Mouse (Mus musculus) right cerebral cortex, adult 18-20 months (tissue): ENCODE measurements at regions not wholly inside any gene's neighbourhood (a gene's known extent, or its start where the extent isn't known, plus 50 kb on each side); places are given as distances from the start of the nearest gene placed in this dataset.

Source experiments
- DNase-seq: peaks from one replicate; pipeline ENCODE4 v3.0.0; 2022; ENCODE audit warnings: mixed read lengths

DNA sequence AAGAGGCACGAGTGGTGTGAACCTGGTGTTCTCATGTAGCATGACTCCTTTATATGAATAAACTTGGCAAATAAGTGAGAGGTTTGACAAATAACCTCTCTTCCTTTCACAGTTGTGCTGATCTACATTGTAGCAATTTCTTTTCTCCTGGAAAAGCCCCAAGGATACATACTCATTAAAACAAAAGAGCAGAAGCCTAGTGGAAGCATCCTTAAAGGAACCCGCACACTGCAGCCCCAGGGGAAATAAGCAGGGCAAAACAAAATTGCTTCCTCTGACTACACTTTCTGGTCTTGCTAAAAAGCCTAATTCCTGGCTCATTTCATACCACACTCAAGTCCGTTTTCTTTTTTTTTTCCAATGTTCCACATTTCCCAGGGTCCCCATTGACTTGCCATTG, 72.7 kb upstream of the Gm10184 start:
- no peak for DNase-seq

DNA sequence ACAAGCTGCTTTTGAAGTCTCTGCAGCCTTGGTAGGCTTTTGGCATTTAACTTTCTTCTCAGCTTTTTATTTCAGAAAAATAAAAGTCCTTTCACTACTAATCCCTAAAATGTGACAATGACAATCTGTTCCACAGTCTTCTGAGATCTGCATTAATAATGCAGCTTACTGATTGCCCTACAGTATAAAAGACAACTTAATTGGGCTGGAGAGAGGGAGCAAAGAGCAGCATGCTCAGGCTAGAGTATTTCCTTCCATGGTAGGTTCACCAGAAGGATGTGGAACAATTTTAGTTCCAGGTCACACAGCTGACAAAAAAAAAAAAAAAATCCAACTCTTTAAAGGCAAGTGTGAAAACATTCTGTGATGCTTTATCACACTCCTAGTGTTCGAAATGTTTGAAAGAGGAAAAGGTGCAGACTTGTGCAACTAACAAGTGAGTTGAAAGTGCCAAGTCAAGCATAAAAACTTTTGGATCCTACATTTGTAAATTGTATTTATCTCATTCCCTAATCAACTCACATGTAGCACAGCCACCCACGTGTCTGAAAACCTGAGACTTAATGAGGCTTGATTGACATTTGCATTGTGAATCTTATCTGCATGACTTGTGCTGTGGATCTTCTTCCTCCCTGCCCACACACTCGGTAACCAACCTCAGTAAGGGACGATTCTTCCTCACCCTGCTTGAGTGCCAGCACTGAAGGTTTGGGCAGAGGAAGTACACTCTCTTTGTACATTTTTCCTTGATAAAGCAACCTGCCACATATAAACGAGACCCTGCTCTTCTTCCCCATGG, 69.0 kb upstream of the Gm10184 start:
- DNase-seq: peak; percentile 3

- no peak for DNase-seq
Measured at GRCm38 (mm10) chr17:89963000-89963399, 52.8 kb upstream of the Gm10184 start.

DNA sequence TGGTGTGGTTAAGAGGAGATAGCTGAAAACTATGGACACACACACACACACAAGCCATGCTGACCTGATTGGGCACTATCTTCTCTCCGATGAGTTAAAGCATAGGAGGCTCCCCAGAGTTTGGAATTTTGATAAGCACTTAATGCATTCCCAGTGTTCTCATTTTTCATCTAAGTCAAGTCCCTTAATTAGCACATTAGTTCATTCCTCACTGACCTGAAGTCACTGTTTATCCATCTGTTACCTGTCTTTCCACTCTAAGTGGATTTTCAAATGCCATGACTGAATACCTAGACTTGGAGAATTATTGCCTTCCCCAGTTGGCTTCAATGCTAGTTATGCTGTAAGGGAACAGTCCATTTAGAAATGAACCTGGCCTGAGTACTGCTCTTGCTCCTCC, 51.2 kb upstream of the Gm10184 start:
- DNase-seq: no peak

DNA sequence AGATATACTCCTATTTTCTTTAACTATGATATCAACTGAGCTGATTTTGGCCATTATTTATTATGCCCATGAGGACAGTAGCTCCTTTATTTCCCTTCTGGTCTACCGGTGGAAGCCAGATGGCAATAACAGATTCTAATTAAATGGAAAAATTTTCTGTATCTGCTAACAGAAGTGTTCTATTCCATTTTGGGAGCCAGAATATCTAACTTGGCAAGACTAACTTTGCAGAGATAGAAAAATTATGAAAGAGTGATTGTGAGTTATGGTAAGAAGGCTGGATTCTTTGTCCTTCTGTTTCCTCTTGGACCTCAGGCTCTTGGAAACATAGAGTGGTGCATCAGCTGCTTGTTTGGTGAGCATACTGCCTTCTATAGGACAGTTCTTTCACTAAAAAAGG, 50.1 kb upstream of the Gm10184 start:
- DNase-seq: no peak
